Mouse (Mus musculus) T-helper 17 cell (primary cell): ENCODE results near the gene Gys2.

Experiments
- in situ Hi-C, 2 experiments: fragments of 300-600 bp; cut with MboI, MseI; formaldehyde crosslinking; loops; 1 replicate in 1 of 2; 2 replicates in 1 of 2; pipeline ENCODE4 v1.15.1; 2025; ENCODE audit warnings: high pct_unique_total_duplicates in 2 of 2

Gene Gys2

DNA sequence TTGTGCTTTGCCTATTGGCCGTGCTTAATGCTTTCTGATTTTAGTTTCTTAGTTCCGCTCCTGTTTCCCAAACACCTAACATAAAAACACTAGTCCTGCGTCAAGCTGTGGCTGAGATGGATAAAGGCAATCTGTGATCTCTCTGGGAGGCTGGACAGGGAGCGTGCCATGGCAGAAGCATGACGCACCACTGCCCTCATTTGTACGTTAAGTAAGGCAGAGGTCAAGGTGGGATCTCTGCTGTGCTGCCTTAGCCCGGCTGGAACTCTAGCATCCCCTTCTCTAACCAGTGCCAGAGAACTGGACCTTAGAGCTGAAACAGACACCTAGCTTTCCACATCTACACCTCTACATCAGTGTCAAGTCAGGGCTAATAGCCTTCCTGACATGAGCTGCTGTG lies 91.3 kb downstream of the Gys2 start:
- in situ Hi-C loops: loop anchor here (10.0 to 25.0 kb wide), 2 partner anchors 133 to 731 kb away; partner anchors contain the start of gene C2cd5 (in 1 of the 2)

DNA sequence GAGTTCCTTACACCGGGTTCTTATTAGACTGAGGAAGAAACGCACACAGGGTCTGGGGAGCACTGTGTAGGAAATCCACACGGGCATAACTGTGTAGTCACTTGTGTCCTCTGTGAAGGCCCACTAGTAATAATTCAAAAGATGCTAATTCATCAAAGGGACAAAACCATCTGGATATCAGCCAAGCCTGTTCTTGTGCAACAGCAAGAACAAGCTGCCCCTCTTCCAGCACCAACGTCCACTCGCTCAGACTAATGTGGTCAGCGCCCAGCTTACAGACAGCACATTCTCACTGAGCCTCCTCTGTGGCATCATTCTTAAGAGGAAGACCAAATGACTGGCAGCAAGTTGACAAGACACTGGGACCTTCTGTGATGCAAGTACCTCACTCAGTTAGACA lies 92.9 kb downstream of the Gys2 start:
- in situ Hi-C loops: loop anchor here (10.0 to 25.0 kb wide), 2 partner anchors 135 to 732 kb away; partner anchors contain the start of gene C2cd5 (in 1 of the 2)

DNA sequence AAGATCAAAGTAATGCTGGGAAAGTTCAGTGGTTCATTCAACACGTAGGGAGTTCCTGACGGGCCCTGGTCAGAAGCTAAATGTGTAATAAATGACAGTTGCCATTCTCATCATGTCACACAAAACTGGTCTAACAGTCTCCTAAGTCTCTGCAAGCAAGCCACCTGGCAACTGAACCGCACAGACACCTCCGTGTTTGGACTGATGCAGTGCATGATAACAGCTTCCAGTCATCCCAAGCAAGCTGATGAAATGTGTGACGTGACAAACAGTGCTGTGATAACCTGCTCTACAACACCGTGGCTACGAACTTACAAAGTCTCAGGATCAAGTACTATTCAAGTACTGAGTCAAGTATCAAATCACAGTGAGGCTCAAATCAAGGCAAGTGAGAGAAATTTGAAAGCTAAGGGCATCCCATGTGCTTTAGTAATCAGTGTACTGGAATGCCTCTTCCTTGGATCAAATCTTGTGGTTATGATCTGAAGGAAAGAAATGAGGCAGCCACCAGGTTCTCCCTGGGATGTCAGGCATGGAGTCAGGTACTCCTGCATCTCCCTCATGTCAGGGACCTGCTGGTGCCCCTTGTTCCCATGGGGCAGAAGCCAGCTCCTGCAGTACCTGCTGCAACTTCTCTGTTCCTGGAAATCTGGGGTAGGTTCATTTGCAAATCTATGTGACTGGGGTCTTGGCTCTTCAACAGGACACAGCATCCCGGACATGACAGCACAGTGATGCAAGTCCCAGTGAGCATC lies 94.2 kb downstream of the Gys2 start:
- in situ Hi-C loops: loop anchor here in 1 of 2 experiments (25.0 kb wide), 1 partner anchor 734 kb away; the partner anchor contains the start of gene C2cd5

GRCm38 (mm10) chr6:142377081-142377480 lies 95.8 kb downstream of the Gys2 start:
- in situ Hi-C loops: loop anchor here in 1 of 2 experiments (25.0 kb wide), 1 partner anchor 735 kb away; the partner anchor contains the start of gene C2cd5
